Mouse (Mus musculus) G1E (cell line): Measurements from ENCODE around the gene Ccdc96.

Experiments
- CTCF ChIP-seq: IDR thresholded peaks from 2 replicates; pipeline ENCODE4 v1.5.1; 2012; ENCODE audit warnings: low read depth, low read length, inconsistent platforms, mixed read lengths
- GATA1 ChIP-seq: IDR thresholded peaks from 2 replicates; pipeline ENCODE4 v1.6.1; 2012; ENCODE audit warnings: borderline replicate concordance, low read length, inconsistent platforms, mixed read lengths
- TAL1 ChIP-seq: conservative IDR thresholded peaks from 2 replicates; pipeline ENCODE4 v1.6.1; 2012; ENCODE audit warnings: low read depth, low read length, inconsistent platforms, mixed read lengths

DNA sequence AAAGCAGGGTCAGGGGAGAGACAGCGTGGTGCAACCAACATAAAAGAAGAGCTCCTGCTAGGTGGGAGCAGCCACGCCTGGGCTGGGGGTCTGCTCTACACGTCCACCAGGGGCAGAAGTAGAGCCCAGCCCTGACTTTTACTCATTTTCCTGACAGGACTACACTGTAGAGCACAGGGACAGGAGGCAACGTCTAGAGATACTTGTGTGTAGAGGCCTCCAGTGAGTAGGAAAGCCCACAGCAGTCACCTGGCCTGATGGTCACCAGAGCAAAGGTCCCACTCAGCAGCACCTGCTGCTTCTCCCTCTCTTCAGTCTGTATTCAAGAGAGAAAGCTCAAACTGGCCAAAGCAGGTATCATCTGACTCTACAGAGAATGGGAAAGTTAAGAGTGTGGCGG lies 21.3 kb downstream of the Ccdc96 start:
- TF ChIP-seq CTCF = no peak
- no peak for TF ChIP-seq GATA1
- TF ChIP-seq TAL1 = no peak
